Mouse (Mus musculus): ENCODE results near the gene Ppp1r1a. TPM values are rescaled to one million over a fixed set of nuclear protein-coding genes. Genes with fewer than 3 reads are reported as not detected.

Gene Ppp1r1a
- polyA plus RNA-seq, 1 experiment from 2014 or later = 53.1 TPM

DNA sequence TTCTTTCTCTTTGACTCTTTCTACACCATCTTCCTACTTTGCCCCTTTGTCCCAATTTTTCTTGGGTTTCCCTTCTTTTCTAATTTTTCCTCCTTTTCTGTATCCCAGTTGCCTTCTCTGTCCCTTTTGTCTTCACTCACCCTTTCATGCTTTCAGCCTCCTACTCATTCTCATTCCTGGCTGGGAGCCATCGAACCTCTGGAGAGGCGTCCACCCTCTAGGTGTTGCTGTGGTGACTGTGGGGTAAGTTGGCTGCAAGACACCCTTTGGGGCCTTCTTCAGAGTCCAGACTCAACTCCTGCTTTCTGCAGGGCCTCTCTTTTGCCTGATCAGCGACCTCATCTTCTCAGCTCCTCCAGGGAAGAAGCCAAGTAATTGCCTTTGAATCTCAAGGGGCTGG, 28.5 kb downstream of the Ppp1r1a start:
- no peak for ATAC-seq (ENCODE audit: low FRiP score, low read depth)
- H3K9ac ChIP-seq = no peak overlapping the region
- H3K4me1 ChIP-seq = peaks cover 24% of the 10 kb centered on the region
- H3K27ac ChIP-seq = no peak overlapping the region
- no peaks in the 10 kb centered on the region for H3K9me3 ChIP-seq
- H3K36me3 ChIP-seq = no peaks in the 10 kb centered on the region
- no peak overlapping the region for H3K4me2 ChIP-seq (replicated peaks)
- H3K27me3 ChIP-seq (replicated peaks) = no peaks in the 10 kb centered on the region
- 61% methylated on average over 3 of the region's 3 CpGs for WGBS
- no peak overlapping the region for H3K4me3 ChIP-seq

DNA sequence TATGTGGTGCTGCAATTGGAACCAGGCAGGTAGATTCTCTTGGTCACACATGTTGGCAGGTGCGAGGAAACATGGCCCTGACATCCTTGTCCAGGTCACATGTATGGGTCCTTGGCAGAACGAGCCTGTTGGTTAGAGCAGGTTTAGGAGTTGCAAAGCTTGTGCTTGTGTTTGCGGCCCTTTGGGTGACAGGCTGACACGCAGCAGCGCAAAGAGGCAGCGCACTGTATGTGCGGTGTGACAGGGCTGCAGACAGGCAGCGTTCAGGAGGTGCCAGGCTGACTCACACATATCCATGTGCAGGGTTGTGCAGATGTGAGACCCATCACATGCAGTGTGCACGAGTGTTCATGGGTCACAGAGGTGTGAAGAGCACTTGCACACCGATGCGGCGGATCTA, 34.1 kb downstream of the Ppp1r1a start:
- Histone ChIP-seq H3K9ac (peak overlapping the region; percentile 78), H3K9me3 (no peaks in the 10 kb centered on the region), H3K4me2 (replicated peaks) (peak overlapping the region; percentile 96), H3K27ac (peak overlapping the region; percentile 59; the same call in 1 of the 2 replicates), H3K27me3 (replicated peaks) (peaks cover 4% of the 10 kb centered on the region), H3K36me3 (no peaks in the 10 kb centered on the region), H3K4me3 (peak overlapping the region; percentile 66), H3K4me1 (peaks cover 25% of the 10 kb centered on the region)
- peak; percentile 33 for ATAC-seq (ENCODE audit: low FRiP score, low read depth)
- whole genome bisulfite sequencing = 50% methylated on average over 12 of the region's 12 CpGs

DNA sequence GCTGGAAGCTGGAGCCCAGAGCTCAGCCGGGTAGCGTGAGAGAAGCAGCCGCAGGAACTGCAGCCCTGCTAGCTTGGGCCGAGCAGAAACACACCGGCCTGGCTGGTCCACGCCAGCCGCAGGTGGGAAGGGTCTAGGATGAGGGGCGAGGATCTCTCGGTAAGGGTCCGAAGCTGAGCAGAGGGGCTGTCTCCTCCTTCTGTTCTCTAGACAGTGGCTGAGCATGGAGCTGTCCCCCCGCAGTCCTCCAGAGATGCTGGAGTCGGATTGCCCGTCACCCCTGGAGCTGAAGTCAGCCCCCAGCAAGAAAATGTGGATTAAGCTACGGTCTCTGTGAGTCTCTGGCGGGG, 34.6 kb downstream of the Ppp1r1a start:
- H3K4me2 ChIP-seq (replicated peaks) = peak overlapping the region; percentile 96
- H3K36me3 ChIP-seq = no peaks in the 10 kb centered on the region
- peak overlapping the region; percentile 78 for H3K9ac ChIP-seq
- peak overlapping the region; percentile 59 for H3K27ac ChIP-seq
- 1% methylated on average over 15 of the region's 15 CpGs for WGBS
- ATAC-seq (ENCODE audit: low FRiP score, low read depth) = peak; percentile 73; the same call in 1 of the 2 replicates
- H3K4me1 ChIP-seq = peaks cover 28% of the 10 kb centered on the region
- peak overlapping the region; percentile 66 for H3K4me3 ChIP-seq
- no peaks in the 10 kb centered on the region for H3K9me3 ChIP-seq
- H3K27me3 ChIP-seq (replicated peaks) = peaks cover 4% of the 10 kb centered on the region

- Histone ChIP-seq H3K9me3 (no peaks in the 10 kb centered on the region), H3K36me3 (no peaks in the 10 kb centered on the region), H3K4me3 (peak within 1 kb of the TSS; percentile 66), H3K4me2 (replicated peaks) (peak within 1 kb of the TSS; percentile 96), H3K9ac (peak within 1 kb of the TSS; percentile 78), H3K4me1 (peaks cover 31% of the 10 kb centered on the region), H3K27ac (peak within 1 kb of the TSS; percentile 59), H3K27me3 (replicated peaks) (peaks cover 4% of the 10 kb centered on the region)
- peak; percentile 90 for ATAC-seq (ENCODE audit: low FRiP score, low read depth)
- 1% methylated on average over 61 of the region's 63 CpGs for WGBS
Measured at GRCm38 (mm10) chr15:103502435-103503250, 35.2 kb downstream of the Ppp1r1a start, which contains the start of gene Pde1b. TSS of gene Pde1b (plus strand) at chr15:103503034.

- 78% methylated on average over 2 of the region's 2 CpGs for WGBS
- H3K4me2 ChIP-seq (replicated peaks) = no peak overlapping the region
- H3K4me3 ChIP-seq = no peak overlapping the region
- no peak overlapping the region for H3K27ac ChIP-seq
- H3K9ac ChIP-seq = no peak overlapping the region
- no peaks in the 10 kb centered on the region for H3K36me3 ChIP-seq
- no peaks in the 10 kb centered on the region for H3K9me3 ChIP-seq
- H3K27me3 ChIP-seq (replicated peaks) = peaks cover 4% of the 10 kb centered on the region
- ATAC-seq (ENCODE audit: low FRiP score, low read depth) = no peak
- peaks cover 36% of the 10 kb centered on the region for H3K4me1 ChIP-seq
Measured at GRCm38 (mm10) chr15:103501186-103501585, 36.6 kb downstream of the Ppp1r1a start.

DNA sequence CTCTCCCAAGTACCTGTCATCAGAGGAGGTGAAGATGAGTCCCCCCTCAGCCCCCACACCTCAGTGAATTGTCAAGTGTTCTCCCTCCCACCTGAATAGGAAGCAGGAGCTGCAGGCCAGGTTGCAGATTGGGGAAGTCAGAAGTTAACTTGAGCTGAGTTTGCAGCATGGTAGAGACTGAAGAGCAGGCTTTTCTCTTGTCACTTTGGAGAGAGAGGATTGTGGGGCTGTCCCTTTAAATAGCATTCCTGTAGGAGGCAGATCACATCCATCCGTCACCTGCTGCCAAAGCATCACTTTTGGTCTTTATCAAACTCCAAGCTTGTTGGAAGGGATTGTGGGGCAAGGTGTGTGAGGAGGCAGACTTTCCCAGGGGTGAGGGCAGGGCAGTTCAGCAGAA, 37.1 kb downstream of the Ppp1r1a start:
- Histone ChIP-seq H3K27me3 (replicated peaks) (peaks cover 4% of the 10 kb centered on the region), H3K4me3 (no peak overlapping the region), H3K36me3 (no peaks in the 10 kb centered on the region), H3K9me3 (no peaks in the 10 kb centered on the region), H3K9ac (no peak overlapping the region), H3K27ac (no peak overlapping the region), H3K4me2 (replicated peaks) (no peak overlapping the region), H3K4me1 (peaks cover 36% of the 10 kb centered on the region)
- 59% methylated on average over 1 of the region's 1 CpGs for WGBS
- ATAC-seq (ENCODE audit: low FRiP score, low read depth) = no peak

GRCm38 (mm10) chr15:103498157-103498556, 39.6 kb downstream of the Ppp1r1a start:
- H3K9ac ChIP-seq = no peak overlapping the region
- no peak overlapping the region for H3K4me2 ChIP-seq (replicated peaks)
- no peaks in the 10 kb centered on the region for H3K36me3 ChIP-seq
- H3K27me3 ChIP-seq (replicated peaks) = peaks cover 4% of the 10 kb centered on the region
- 30% methylated on average over 3 of the region's 3 CpGs for WGBS
- no peak overlapping the region for H3K27ac ChIP-seq
- no peaks in the 10 kb centered on the region for H3K9me3 ChIP-seq
- ATAC-seq (ENCODE audit: low FRiP score, low read depth) = no peak
- peaks cover 25% of the 10 kb centered on the region for H3K4me1 ChIP-seq
- H3K4me3 ChIP-seq = no peak overlapping the region

DNA sequence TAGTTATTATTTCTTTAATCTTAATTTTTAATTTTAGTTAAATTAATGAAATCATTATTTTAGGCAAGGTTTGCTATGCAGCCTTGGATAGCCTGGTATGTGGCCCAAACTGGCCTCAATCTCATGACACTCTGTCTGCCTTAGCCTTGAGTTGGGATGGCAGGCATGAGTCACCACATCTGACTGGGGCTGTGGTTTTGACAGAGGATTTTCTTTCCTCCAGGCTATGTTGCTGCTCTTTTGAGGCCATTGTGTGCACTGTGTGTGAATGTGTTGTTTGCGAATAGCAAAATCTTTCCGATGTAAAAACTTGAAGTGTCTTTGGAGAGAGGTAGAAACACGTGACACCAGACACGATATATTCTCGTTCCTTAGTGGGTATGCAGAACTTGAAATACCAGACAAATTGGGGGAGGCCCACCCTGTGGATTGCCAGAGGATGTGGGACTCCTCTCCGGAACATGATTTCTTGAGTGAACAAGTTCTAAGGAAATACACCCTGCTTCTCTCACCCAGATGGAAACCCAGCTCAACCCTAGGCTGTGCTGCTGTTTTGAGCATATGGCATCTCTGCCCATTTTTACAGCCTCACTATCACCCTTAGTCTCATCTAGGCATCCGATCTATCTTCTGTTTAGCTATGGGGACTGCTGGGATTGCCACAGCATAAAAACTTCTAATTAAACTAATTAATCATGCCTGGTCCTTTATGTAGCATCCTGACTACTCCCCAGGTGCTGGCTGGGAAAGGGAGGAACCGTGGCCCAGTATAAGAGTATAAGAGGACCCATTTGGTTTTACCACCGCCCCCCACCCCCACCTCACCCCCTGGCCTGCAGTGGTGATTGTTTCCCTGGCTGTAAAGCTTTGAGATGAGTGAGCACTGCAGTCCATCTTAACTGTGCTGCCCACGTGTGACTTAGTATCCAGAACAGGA, 41.3 kb downstream of the Ppp1r1a start:
- no peak overlapping the region for H3K4me3 ChIP-seq
- no peaks in the 10 kb centered on the region for H3K9me3 ChIP-seq
- peak; percentile 59 for ATAC-seq (ENCODE audit: low FRiP score, low read depth)
- H3K27ac ChIP-seq = no peak overlapping the region
- peaks cover 19% of the 10 kb centered on the region for H3K4me1 ChIP-seq
- H3K4me2 ChIP-seq (replicated peaks) = no peak overlapping the region
- no peaks in the 10 kb centered on the region for H3K36me3 ChIP-seq
- H3K9ac ChIP-seq = no peak overlapping the region
- 55% methylated on average over 10 of the region's 10 CpGs for WGBS
- peaks cover 4% of the 10 kb centered on the region for H3K27me3 ChIP-seq (replicated peaks)

- WGBS = 55% methylated on average over 4 of the region's 4 CpGs
- Histone ChIP-seq H3K4me3 (no peak overlapping the region), H3K9me3 (no peaks in the 10 kb centered on the region), H3K4me1 (no peaks in the 10 kb centered on the region), H3K9ac (no peak overlapping the region), H3K36me3 (no peaks in the 10 kb centered on the region), H3K27me3 (replicated peaks) (no peaks in the 10 kb centered on the region), H3K4me2 (replicated peaks) (no peak overlapping the region), H3K27ac (no peak overlapping the region)
- ATAC-seq (ENCODE audit: low FRiP score, low read depth) = no peak
Measured at GRCm38 (mm10) chr15:103488336-103488735, 49.5 kb downstream of the Ppp1r1a start.

DNA sequence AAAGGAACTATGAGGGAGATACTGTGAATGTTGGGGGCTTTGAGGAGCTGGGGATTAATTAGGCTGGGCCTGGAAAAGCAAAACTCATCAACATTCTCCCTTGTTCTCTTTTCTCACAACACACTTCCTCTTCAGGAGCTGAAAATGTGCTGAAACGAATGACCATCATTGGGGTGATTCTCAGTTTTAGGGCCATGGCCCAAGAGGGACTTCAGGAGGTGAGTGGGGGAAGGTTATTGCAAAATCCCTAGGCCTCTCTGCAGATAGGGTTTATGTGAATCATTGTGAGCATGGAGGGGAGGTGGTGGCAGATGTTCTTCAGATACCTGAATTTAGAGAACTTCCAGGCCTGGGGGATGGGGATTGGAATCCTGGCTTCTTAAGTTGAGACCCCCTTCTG, 51.1 kb downstream of the Ppp1r1a start:
- ATAC-seq (ENCODE audit: low FRiP score, low read depth) = no peak
- no peak overlapping the region for H3K27ac ChIP-seq
- WGBS = 53% methylated on average over 1 of the region's 1 CpGs

DNA sequence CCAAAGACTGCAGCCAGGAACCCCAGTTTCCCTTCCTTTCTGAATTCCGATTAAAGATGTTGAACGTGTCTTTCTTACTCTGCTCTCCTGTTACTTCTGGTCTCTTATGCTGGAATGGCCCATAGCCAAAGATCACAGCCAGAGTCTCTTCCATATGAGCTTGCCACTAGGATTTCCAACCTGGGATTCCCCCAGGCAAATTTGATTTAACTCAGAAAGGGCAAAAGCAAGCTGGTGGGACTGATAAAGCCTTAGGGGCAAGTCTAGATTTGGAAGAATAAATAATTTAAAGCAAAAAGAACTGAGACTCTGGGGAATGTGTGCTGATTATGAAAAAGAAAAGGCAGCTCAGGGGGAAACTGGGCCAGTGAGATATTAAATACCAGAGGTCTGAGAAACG, 52.7 kb downstream of the Ppp1r1a start:
- Histone ChIP-seq H3K9me3 (no peaks in the 10 kb centered on the region), H3K4me3 (no peak overlapping the region), H3K4me1 (no peaks in the 10 kb centered on the region), H3K9ac (no peak overlapping the region), H3K27me3 (replicated peaks) (no peaks in the 10 kb centered on the region), H3K36me3 (no peaks in the 10 kb centered on the region), H3K4me2 (replicated peaks) (no peak overlapping the region), H3K27ac (no peak overlapping the region)
- ATAC-seq (ENCODE audit: low FRiP score, low read depth) = no peak
- 57% methylated on average over 3 of the region's 3 CpGs for WGBS

More for the DNA sequence above, 51.1 kb downstream of the Ppp1r1a start:
- Histone ChIP-seq H3K9ac (no peak overlapping the region), H3K36me3 (no peaks in the 10 kb centered on the region), H3K27me3 (replicated peaks) (no peaks in the 10 kb centered on the region), H3K4me3 (no peak overlapping the region), H3K4me1 (no peaks in the 10 kb centered on the region), H3K4me2 (replicated peaks) (no peak overlapping the region), H3K9me3 (no peaks in the 10 kb centered on the region)

GRCm38 (mm10) chr15:103484490-103484889, 53.3 kb downstream of the Ppp1r1a start:
- H3K4me3 ChIP-seq = no peak overlapping the region
- H3K27ac ChIP-seq = no peak overlapping the region
- no peaks in the 10 kb centered on the region for H3K4me1 ChIP-seq
- WGBS = 32% methylated on average over 2 of the region's 2 CpGs
- no peaks in the 10 kb centered on the region for H3K36me3 ChIP-seq
- H3K27me3 ChIP-seq (replicated peaks) = no peaks in the 10 kb centered on the region
- no peak overlapping the region for H3K4me2 ChIP-seq (replicated peaks)
- no peak for ATAC-seq (ENCODE audit: low FRiP score, low read depth)
- H3K9ac ChIP-seq = no peak overlapping the region
- no peaks in the 10 kb centered on the region for H3K9me3 ChIP-seq
